Mouse (Mus musculus): ENCODE measurements around the gene Nfatc3.

- TF ChIP-seq POLR2A (IDR thresholded peaks at IDR 0.05; ENCODE audit: borderline replicate concordance, low read depth, low read length) (no peak), CTCF (IDR thresholded peaks at IDR 0.05; ENCODE audit: low read depth, low read length) (no peak)
Measured at GRCm38 (mm10) chr8:106151041-106151440, 92.4 kb downstream of the Nfatc3 start.

Measured in bone marrow macrophage, adult 2 months (primary cell).